Mouse (Mus musculus) naive thymus-derived CD4-positive, alpha-beta T cell, adult 2 months (primary cell): ENCODE measurements around the gene Myh2.

Experiments
- DNase-seq: peaks from one replicate; pipeline ENCODE4 v3.0.0-alpha.2; 2011; ENCODE audit warnings: low read depth

The Myh2 gene

GRCm38 (mm10) chr11:67237481-67238079, 66.8 kb downstream of the Myh2 start, which contains the start of gene Myh4:
Gene Myh4, plus strand, starts transcription at chr11:67238029.
- DNase-seq: no peak

- DNase-seq: no peak
Observed at GRCm38 (mm10) chr11:67241051-67241450, 70.2 kb downstream of the Myh2 start.
